Mouse (Mus musculus): ENCODE measurements around the gene Cdkal1. TPM values are rescaled to one million over a fixed set of nuclear protein-coding genes. Genes with fewer than 3 reads are reported as not detected.

The Cdkal1 gene
- polyA plus RNA-seq, 1 experiment = 5.6 TPM

DNA sequence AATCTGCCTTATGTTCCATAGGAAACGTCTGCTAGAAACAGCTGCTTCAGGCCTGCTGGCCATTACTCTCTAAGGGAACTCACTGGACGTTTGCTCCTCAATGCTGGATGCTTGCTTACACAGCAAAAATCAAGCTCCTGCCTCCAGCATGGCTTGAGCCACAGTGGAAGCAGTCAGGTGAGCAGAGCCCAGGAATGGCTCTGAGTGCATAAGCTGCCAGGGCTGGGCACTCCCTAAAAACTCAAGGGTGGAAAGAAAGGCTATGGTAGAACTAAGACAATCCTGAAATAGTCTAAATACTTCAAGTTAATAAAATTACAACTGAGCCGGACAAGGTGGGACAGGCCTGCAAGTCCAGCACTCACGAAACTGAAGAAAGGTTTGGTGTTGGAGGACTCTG is 30.7 kb downstream of the Cdkal1 start:
- no peak overlapping the region for H3K4me3 ChIP-seq
- no peaks in the 10 kb centered on the region for H3K27me3 ChIP-seq (ENCODE audit: control insufficient read depth, insufficient read depth, insufficient read length)
- no peaks in the 10 kb centered on the region for H3K36me3 ChIP-seq (ENCODE audit: control insufficient read depth, insufficient read depth)
- no peak overlapping the region for H3ac ChIP-seq (ENCODE audit: control insufficient read depth, insufficient read length)
- TF ChIP-seq MAX (IDR thresholded peaks at IDR 0.05; ENCODE audit: low read depth) (no peak), POLR2A (IDR thresholded peaks at IDR 0.05; ENCODE audit: insufficient read length, low read depth) (no peak), CEBPB (IDR thresholded peaks at IDR 0.05; ENCODE audit: insufficient read depth, poor library complexity, severe bottlenecking) (no peak), SRF (IDR thresholded peaks at IDR 0.05; ENCODE audit: control insufficient read depth, insufficient read length, low read depth) (no peak), MYOG (IDR thresholded peaks at IDR 0.05; ENCODE audit: control insufficient read depth in 1 of 3, insufficient read depth in 1 of 3, insufficient read length in 2 of 3, low read depth in 2 of 3) (no peak)
- no peaks in the 10 kb centered on the region for H3K79me2 ChIP-seq (ENCODE audit: control insufficient read depth, insufficient read depth)
- H3K4me2 ChIP-seq (ENCODE audit: low read depth) = no peak overlapping the region

DNA sequence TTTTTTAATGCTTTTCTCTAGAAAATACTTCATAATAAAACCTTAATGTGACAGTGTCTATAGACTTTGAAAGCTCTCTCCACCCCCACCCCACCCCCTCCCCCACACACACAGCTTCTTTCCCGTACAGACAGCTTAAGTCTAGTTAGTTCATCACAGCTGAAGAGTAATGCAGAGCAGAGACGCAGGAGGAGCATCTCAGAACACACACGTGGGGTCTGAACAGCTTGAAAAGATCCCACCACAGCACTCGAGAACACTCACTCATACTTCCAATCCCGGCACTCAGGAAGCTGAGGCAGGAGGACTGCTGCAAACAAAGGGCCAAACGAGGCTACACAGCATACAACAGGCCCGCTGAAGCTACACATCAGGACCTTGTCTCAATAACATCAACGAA is 31.1 kb downstream of the Cdkal1 start:
- H3K4me2 ChIP-seq (ENCODE audit: low read depth) = no peak overlapping the region
- H3K36me3 ChIP-seq (ENCODE audit: control insufficient read depth, insufficient read depth) = no peaks in the 10 kb centered on the region
- H3K79me2 ChIP-seq (ENCODE audit: control insufficient read depth, insufficient read depth) = no peaks in the 10 kb centered on the region
- no peak overlapping the region for H3K4me3 ChIP-seq
- no peak overlapping the region for H3ac ChIP-seq (ENCODE audit: control insufficient read depth, insufficient read length)
- TF ChIP-seq POLR2A (IDR thresholded peaks at IDR 0.05; ENCODE audit: insufficient read length, low read depth) (no peak), CEBPB (IDR thresholded peaks at IDR 0.05; ENCODE audit: insufficient read depth, poor library complexity, severe bottlenecking) (no peak), MYOG (IDR thresholded peaks at IDR 0.05; ENCODE audit: control insufficient read depth in 1 of 3, insufficient read depth in 1 of 3, insufficient read length in 2 of 3, low read depth in 2 of 3) (no peak), TCF12 (IDR thresholded peaks at IDR 0.05; ENCODE audit: insufficient read depth, poor library complexity, severe bottlenecking) (no peak)
- no peaks in the 10 kb centered on the region for H3K27me3 ChIP-seq (ENCODE audit: control insufficient read depth, insufficient read depth, insufficient read length)

DNA sequence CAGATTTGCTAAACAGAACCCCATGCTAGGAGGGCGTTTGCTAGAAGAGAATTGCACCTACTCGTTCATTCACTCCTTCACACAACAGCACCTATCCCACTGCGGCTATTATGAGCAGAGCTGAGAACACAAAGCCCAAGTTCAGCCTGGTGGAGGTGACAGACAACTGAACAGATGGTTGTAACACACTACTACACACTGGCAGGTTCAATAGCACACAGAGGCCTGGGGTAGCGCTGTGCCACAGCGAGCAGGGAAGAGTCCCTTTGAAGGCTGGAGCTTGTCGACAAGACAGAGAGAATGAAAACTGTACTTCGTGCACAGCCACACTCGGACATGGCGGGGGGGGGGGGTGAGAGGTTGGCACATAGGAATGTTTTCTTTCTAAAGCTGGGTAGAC is 31.6 kb downstream of the Cdkal1 start:
- TF ChIP-seq POLR2AphosphoS2 (IDR thresholded peaks at IDR 0.05; ENCODE audit: insufficient read length, low read depth) = no peak
- Histone ChIP-seq H3K27me3 (ENCODE audit: control insufficient read depth, insufficient read depth, insufficient read length) (no peaks in the 10 kb centered on the region), H3K4me2 (ENCODE audit: low read depth) (no peak overlapping the region), H3K79me2 (ENCODE audit: control insufficient read depth, insufficient read depth) (no peaks in the 10 kb centered on the region), H3ac (ENCODE audit: control insufficient read depth, insufficient read length) (no peak overlapping the region), H3K4me3 (no peak overlapping the region), H3K36me3 (ENCODE audit: control insufficient read depth, insufficient read depth) (no peaks in the 10 kb centered on the region)

DNA sequence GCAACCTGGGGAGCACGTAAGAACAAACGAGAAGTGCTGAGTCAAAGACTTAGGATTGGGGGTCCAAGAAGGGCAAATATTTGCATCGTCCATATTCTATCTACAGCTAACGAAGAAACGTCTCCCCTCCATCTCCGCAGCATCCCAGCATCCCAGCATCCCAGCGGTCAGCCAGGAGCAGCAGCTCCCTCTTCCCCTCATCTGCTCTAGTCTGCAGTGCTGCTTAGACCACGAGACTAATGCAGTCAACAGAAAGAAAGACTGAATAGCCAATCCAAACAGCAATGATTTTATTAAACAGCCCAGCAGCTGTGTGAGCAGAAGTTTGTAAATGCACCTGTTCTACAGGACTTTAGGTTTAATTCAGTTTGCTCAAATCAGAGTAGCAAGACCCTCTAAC is 32.0 kb downstream of the Cdkal1 start:
- Histone ChIP-seq H3K36me3 (ENCODE audit: control insufficient read depth, insufficient read depth) (no peaks in the 10 kb centered on the region), H3K4me3 (no peak overlapping the region), H3ac (ENCODE audit: control insufficient read depth, insufficient read length) (no peak overlapping the region), H3K4me2 (ENCODE audit: low read depth) (no peak overlapping the region), H3K79me2 (ENCODE audit: control insufficient read depth, insufficient read depth) (no peaks in the 10 kb centered on the region), H3K27me3 (ENCODE audit: control insufficient read depth, insufficient read depth, insufficient read length) (no peaks in the 10 kb centered on the region)
- no peak for TF ChIP-seq USF1 (IDR thresholded peaks at IDR 0.05; ENCODE audit: low read depth)
- no peak for TF ChIP-seq MAX (IDR thresholded peaks at IDR 0.05; ENCODE audit: low read depth)
- TF ChIP-seq TCF12 (IDR thresholded peaks at IDR 0.05; ENCODE audit: insufficient read depth, poor library complexity, severe bottlenecking) = no peak
- TF ChIP-seq E2F4 (IDR thresholded peaks at IDR 0.05; ENCODE audit: insufficient read depth) = no peak

DNA sequence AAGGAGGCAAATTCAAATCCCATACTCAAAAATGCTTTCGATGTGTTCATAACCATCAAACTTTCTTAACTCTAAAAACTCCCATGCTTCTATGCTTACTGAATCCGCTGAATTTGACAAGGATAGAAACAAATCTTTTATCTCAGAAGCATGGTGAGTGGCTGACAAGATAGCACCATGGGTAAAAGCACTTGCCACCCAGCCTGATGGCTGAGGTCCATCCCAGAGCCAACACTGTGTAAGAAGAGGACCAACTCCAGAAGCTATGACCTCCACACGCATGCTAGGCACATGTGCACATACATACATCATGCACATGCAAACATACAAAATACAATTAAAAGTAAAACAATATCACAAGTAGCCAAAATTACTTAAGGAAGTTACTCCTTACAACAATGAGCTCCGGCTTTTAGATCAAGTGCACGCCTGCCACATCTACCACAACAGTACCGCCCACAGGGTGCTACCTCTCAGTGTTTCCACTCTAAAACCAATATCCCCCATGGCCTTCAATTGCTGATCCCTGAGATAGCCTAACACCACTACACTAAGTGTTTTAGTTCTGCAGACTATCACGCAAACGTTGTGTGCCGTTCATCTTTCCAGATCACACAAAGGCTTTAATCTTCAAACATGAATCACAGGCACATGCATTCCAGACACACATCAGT is 35.4 kb downstream of the Cdkal1 start:
- H3K79me2 ChIP-seq (ENCODE audit: control insufficient read depth, insufficient read depth) = no peaks in the 10 kb centered on the region
- no peak overlapping the region for H3ac ChIP-seq (ENCODE audit: control insufficient read depth, insufficient read length)
- H3K36me3 ChIP-seq (ENCODE audit: control insufficient read depth, insufficient read depth) = peaks cover 4% of the 10 kb centered on the region
- H3K4me3 ChIP-seq = no peak overlapping the region
- H3K4me2 ChIP-seq (ENCODE audit: low read depth) = no peak overlapping the region
- TF ChIP-seq MAX (IDR thresholded peaks at IDR 0.05; ENCODE audit: low read depth) (no peak), SRF (IDR thresholded peaks at IDR 0.05; ENCODE audit: control insufficient read depth, insufficient read length, low read depth) (no peak), TCF12 (IDR thresholded peaks at IDR 0.05; ENCODE audit: insufficient read depth, poor library complexity, severe bottlenecking) (no peak), CEBPB (IDR thresholded peaks at IDR 0.05; ENCODE audit: insufficient read depth, poor library complexity, severe bottlenecking) (no peak), POLR2AphosphoS2 (IDR thresholded peaks at IDR 0.05; ENCODE audit: insufficient read length, low read depth) (no peak), MYOD1 (IDR thresholded peaks at IDR 0.05; ENCODE audit: control insufficient read depth in 1 of 3, insufficient read length in 2 of 3, low read depth in 2 of 3) (no peak), USF1 (IDR thresholded peaks at IDR 0.05; ENCODE audit: low read depth) (no peak), TCF3 (IDR thresholded peaks at IDR 0.05; ENCODE audit: insufficient read length, low read depth) (no peak), REST (IDR thresholded peaks at IDR 0.05; ENCODE audit: insufficient read depth, insufficient read length) (no peak)
- no peaks in the 10 kb centered on the region for H3K27me3 ChIP-seq (ENCODE audit: control insufficient read depth, insufficient read depth, insufficient read length)

DNA sequence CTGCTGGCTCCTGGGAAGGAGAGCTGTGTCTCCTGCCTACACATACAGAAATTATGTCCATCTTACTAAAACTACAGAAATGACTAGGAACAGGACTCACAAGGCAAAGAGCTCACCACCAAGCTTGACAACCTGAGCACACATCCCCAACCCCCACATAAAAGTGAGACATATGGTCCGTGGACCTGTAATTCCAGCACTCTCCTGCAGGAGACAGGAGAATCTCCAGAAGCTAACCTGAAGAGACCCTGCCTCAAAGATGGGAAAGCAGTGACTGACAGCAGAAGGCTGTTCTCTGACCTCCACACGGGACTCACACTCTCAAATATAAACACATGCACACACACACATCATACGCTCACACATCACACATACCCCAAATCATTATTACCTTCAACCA is 36.3 kb downstream of the Cdkal1 start:
- Histone ChIP-seq H3K27me3 (ENCODE audit: control insufficient read depth, insufficient read depth, insufficient read length) (no peaks in the 10 kb centered on the region), H3K4me2 (ENCODE audit: low read depth) (no peak overlapping the region), H3K36me3 (ENCODE audit: control insufficient read depth, insufficient read depth) (peaks cover 4% of the 10 kb centered on the region), H3K4me3 (no peak overlapping the region), H3ac (ENCODE audit: control insufficient read depth, insufficient read length) (no peak overlapping the region), H3K79me2 (ENCODE audit: control insufficient read depth, insufficient read depth) (no peaks in the 10 kb centered on the region)
- no peak for TF ChIP-seq MAX (IDR thresholded peaks at IDR 0.05; ENCODE audit: low read depth)
- no peak for TF ChIP-seq E2F4 (IDR thresholded peaks at IDR 0.05; ENCODE audit: insufficient read depth)
- no peak for TF ChIP-seq REST (IDR thresholded peaks at IDR 0.05; ENCODE audit: insufficient read depth, insufficient read length)
- no peak for TF ChIP-seq MYOD1 (IDR thresholded peaks at IDR 0.05; ENCODE audit: control insufficient read depth in 1 of 3, insufficient read length in 2 of 3, low read depth in 2 of 3)
- no peak for TF ChIP-seq POLR2AphosphoS2 (IDR thresholded peaks at IDR 0.05; ENCODE audit: insufficient read length, low read depth)
- TF ChIP-seq TCF12 (IDR thresholded peaks at IDR 0.05; ENCODE audit: insufficient read depth, poor library complexity, severe bottlenecking) = no peak
- no peak for TF ChIP-seq USF1 (IDR thresholded peaks at IDR 0.05; ENCODE audit: low read depth)
- no peak for TF ChIP-seq POLR2A (IDR thresholded peaks at IDR 0.05; ENCODE audit: insufficient read length, low read depth)
- TF ChIP-seq SRF (IDR thresholded peaks at IDR 0.05; ENCODE audit: control insufficient read depth, insufficient read length, low read depth) = no peak
- no peak for TF ChIP-seq MYOG (IDR thresholded peaks at IDR 0.05; ENCODE audit: control insufficient read depth in 1 of 3, insufficient read depth in 1 of 3, insufficient read length in 2 of 3, low read depth in 2 of 3)
- no peak for TF ChIP-seq CEBPB (IDR thresholded peaks at IDR 0.05; ENCODE audit: insufficient read depth, poor library complexity, severe bottlenecking)
- TF ChIP-seq TCF3 (IDR thresholded peaks at IDR 0.05; ENCODE audit: insufficient read length, low read depth) = no peak

Data from myocyte (in vitro differentiated cells).